ENCODE assay signal across 16 mouse cellular contexts in genomic region chr10:121059043-121060003, GRCm38 (mm10). TPM values are rescaled to one million over a fixed set of nuclear protein-coding genes. Genes with fewer than 3 reads are reported as not detected.
A peak's percentile ranks its signal among the peaks of the same experiment; 100 is the strongest.
DNase-seq lines count a peak whose midpoint lies in the region; ATAC-seq and TF ChIP-seq lines count a peak whose summit lies in the region.
"Had no signal": no experiment of that assay in that cellular context is flagged by ENCODE, and none has a peak within 500 bp of the region (broad histone marks: within the 10 kb centered on the region; RNA-seq: fewer than 3 reads in every experiment).

No protein-coding gene starts in this region.

- no peak overlapping the region for H3K9ac ChIP-seq in intestine, embryonic 14.5 days (ENCODE audit: low read length)
- no peak overlapping the region for H3K9ac ChIP-seq in kidney, postnatal 0 days (ENCODE audit: low read depth, low read length)
- H3K9ac ChIP-seq in liver, embryonic 13.5 days, result no peak overlapping the region
- H3K9ac ChIP-seq: embryonic facial prominence, embryonic 12.5 days; heart, embryonic 13.5 days; midbrain, embryonic 15.5 days; neural tube, embryonic 13.5 days had no signal

- TF ChIP-seq CTCF in kidney, postnatal 0 days (IDR thresholded peaks at IDR 0.05; ENCODE audit: low read depth), result no peak

- H3K4me1 ChIP-seq in intestine, embryonic 14.5 days (replicated peaks; ENCODE audit: control insufficient read depth, insufficient read depth, low read length), result peaks cover 19% of the 10 kb centered on the region
- 0 out of 2 replicates have a peak, but pooled peaks cover 4% of the 10 kb centered on the region for H3K4me1 ChIP-seq in kidney, postnatal 0 days (replicated peaks; ENCODE audit: insufficient read depth, low read length)
- no peaks in the 10 kb centered on the region for H3K4me1 ChIP-seq in liver, embryonic 13.5 days (replicated peaks)

- no peak overlapping the region for H3K4me3 ChIP-seq in intestine, embryonic 14.5 days (ENCODE audit: low read depth, low read length)
- no peak overlapping the region for H3K4me3 ChIP-seq in kidney, postnatal 0 days (replicated peaks; ENCODE audit: low read depth, low read length)
- no peak overlapping the region for H3K4me3 ChIP-seq in liver, embryonic 13.5 days (replicated peaks)
- H3K4me3 ChIP-seq: embryonic facial prominence, embryonic 12.5 days; heart, embryonic 13.5 days; midbrain, embryonic 15.5 days; neural tube, embryonic 13.5 days had no signal

- no peaks in the 10 kb centered on the region for H3K9me3 ChIP-seq in intestine, embryonic 14.5 days (ENCODE audit: control insufficient read depth, low read length)
- H3K9me3 ChIP-seq in kidney, postnatal 0 days (replicated peaks; ENCODE audit: low read length), result no peaks in the 10 kb centered on the region
- no peaks in the 10 kb centered on the region for H3K9me3 ChIP-seq in liver, embryonic 13.5 days (replicated peaks)
- H3K9me3 ChIP-seq: embryonic facial prominence, embryonic 12.5 days; heart, embryonic 13.5 days; midbrain, embryonic 15.5 days; neural tube, embryonic 13.5 days had no signal

- no peaks in the 10 kb centered on the region for H3K27me3 ChIP-seq in intestine, embryonic 14.5 days (replicated peaks; ENCODE audit: control insufficient read depth, insufficient read depth, low read length)
- H3K27me3 ChIP-seq in kidney, postnatal 0 days (ENCODE audit: insufficient read depth, low read length), result no peaks in the 10 kb centered on the region
- H3K27me3 ChIP-seq in liver, embryonic 13.5 days, result no peaks in the 10 kb centered on the region
- H3K27me3 ChIP-seq: embryonic facial prominence, embryonic 12.5 days; heart, embryonic 13.5 days; midbrain, embryonic 15.5 days had no signal

- no peaks in the 10 kb centered on the region for H3K36me3 ChIP-seq in intestine, embryonic 14.5 days (ENCODE audit: control insufficient read depth, insufficient read depth, low read length)
- no peaks in the 10 kb centered on the region for H3K36me3 ChIP-seq in kidney, postnatal 0 days (ENCODE audit: insufficient read depth, low read length)
- H3K36me3 ChIP-seq in liver, embryonic 13.5 days, result no peaks in the 10 kb centered on the region
- H3K36me3 ChIP-seq: embryonic facial prominence, embryonic 12.5 days; heart, embryonic 13.5 days; midbrain, embryonic 15.5 days; neural tube, embryonic 13.5 days had no signal

- WGBS in intestine, embryonic 14.5 days, result 74% methylated on average over 23 of the region's 23 CpGs
- 81% methylated on average over 23 of the region's 23 CpGs for WGBS in kidney, postnatal 0 days
- 61% methylated on average over 23 of the region's 23 CpGs for WGBS in liver, embryonic 13.5 days (ENCODE audit: insufficient replicate concordance)

- peak overlapping the region; percentile 22; the same call in 1 of the 2 replicates for H3K4me2 ChIP-seq in intestine, embryonic 14.5 days (ENCODE audit: low read length)
- H3K4me2 ChIP-seq in kidney, postnatal 0 days (ENCODE audit: low read length), result no peak overlapping the region
- H3K4me2 ChIP-seq in liver, embryonic 13.5 days, result no peak overlapping the region
- H3K4me2 ChIP-seq: embryonic facial prominence, embryonic 12.5 days; heart, embryonic 13.5 days; midbrain, embryonic 15.5 days; neural tube, embryonic 13.5 days had no signal

- no peak overlapping the region for H3K27ac ChIP-seq in intestine, embryonic 14.5 days (ENCODE audit: low read depth)
- H3K27ac ChIP-seq in kidney, postnatal 0 days, result no peak overlapping the region
- peak overlapping the region; percentile 69 for H3K27ac ChIP-seq in liver, embryonic 13.5 days
- H3K27ac ChIP-seq: embryonic facial prominence, embryonic 12.5 days; heart, embryonic 13.5 days; midbrain, embryonic 15.5 days; neural tube, embryonic 13.5 days had no signal

- peak; percentile 92 for ATAC-seq in intestine, embryonic 14.5 days (replicated peaks; ENCODE audit: low FRiP score, low TSS enrichment, low read depth)
- peak; percentile 82 for ATAC-seq in kidney, postnatal 0 days (replicated peaks; ENCODE audit: low FRiP score, low read depth)
- ATAC-seq in liver, embryonic 13.5 days (ENCODE audit: low read depth), result peak; percentile 93
- no peak for ATAC-seq in megakaryocyte, adult 5-6 weeks (ENCODE audit: poor library complexity, severe bottlenecking)
- ATAC-seq: hindbrain, embryonic 16.5 days; midbrain, embryonic 15.5 days had no signal

- DNase-seq in adrenal gland, postnatal 10 days, result peak; percentile 20
- no peak for DNase-seq in adrenal gland, postnatal 25 days
- no peak for DNase-seq in intestine, embryonic 14.5 days (ENCODE audit: low spot score)
- no peak for DNase-seq in kidney, postnatal 0 days (ENCODE audit: low spot score)
- DNase-seq in liver, embryonic 13.5 days, result no peak
- DNase-seq in right cerebral cortex, postnatal 14 days, result no peak
- no peak for DNase-seq in adipocyte (ENCODE audit: low spot score)
- DNase-seq: lung, postnatal 36 days; retina, postnatal 1 day had no signal

RNA-seq across cellular contexts. Expression of gene Wif1, which starts 25.6 kb away (rescaled TPM):
- 1 to 10 TPM in 1 of 2 experiments, under 1 TPM in 1; 0.39 to 2.6 TPM for total RNA-seq in adrenal gland, postnatal 10 days (2021)
- 0.18 TPM in 1 of 2 replicates, not detected in the other for total RNA-seq in adrenal gland, postnatal 25 days (2021)
- 0.60 and 0.69 TPM in 2 replicates for polyA plus RNA-seq in intestine, embryonic 14.5 days (2014; fragmentation: Nextera tagmentation; extraction: Ambion mirVana)
- polyA plus RNA-seq in kidney, postnatal 0 days (2015; fragmentation: Nextera tagmentation; extraction: Ambion mirVana), result 2.1 and 2.3 TPM in 2 replicates
- 1.1 TPM in 2 replicates for polyA plus RNA-seq in liver, embryonic 13.5 days (2015; fragmentation: Nextera tagmentation; extraction: Ambion mirVana)
- 0.11 TPM in 1 of 2 replicates, not detected in the other for total RNA-seq in megakaryocyte, adult 5-6 weeks (2015)
- 0.22 TPM in 1 of 2 replicates, not detected in the other for total RNA-seq in megakaryocyte, adult 5-6 weeks (2017)
- polyA plus RNA-seq: spleen, adult 2 months had no signal
